Mouse (Mus musculus) left cerebral cortex, adult 2 months (tissue): ENCODE measurements at regions not wholly inside any gene's neighbourhood (a gene's known extent, or its start where the extent isn't known, plus 50 kb on each side); places are given as distances from the start of the nearest gene placed in this dataset.

Experiments
- DNase-seq, 2 experiments: peaks; one replicate each; pipeline ENCODE4 v3.0.0; 2021 to 2022; ENCODE audit warnings: low spot score in 2 of 2, mixed read lengths in 1 of 2; ENCODE audit errors: extremely low spot score in 1 of 2
- H3K27ac ChIP-seq: fragments of 200-600 bp; 2 replicates; pipeline ENCODE4 v1.8.1; 2022
- H3K4me3 ChIP-seq: fragments of 200-600 bp; 2 replicates; pipeline ENCODE4 v1.8.1; 2022
- CTCF ChIP-seq: fragments of 200-600 bp; IDR thresholded peaks from 2 replicates; pipeline ENCODE4 v1.8.1; 2022; ENCODE audit warnings: antibody characterized with exemption, mild to moderate bottlenecking, moderate library complexity
- intact Hi-C: fragments of 180-260 bp; cut with DNase I; formaldehyde crosslinking; loops from one replicate; pipeline ENCODE4 v1.15.1; 2025

- H3K4me3 ChIP-seq, result no peak overlapping the region
- H3K27ac ChIP-seq, result no peak overlapping the region
- intact Hi-C loops, result no loop called here
- no peak for TF ChIP-seq CTCF
- no peak for DNase-seq
Observed at GRCm38 (mm10) chr10:124332491-124332890, 1056.8 kb downstream of the Slc16a7 start.

GRCm38 (mm10) chr10:124338923-124339322, 1050.3 kb downstream of the Slc16a7 start:
- no peak for TF ChIP-seq CTCF
- intact Hi-C loops, result no loop called here
- no peak for DNase-seq
- Histone ChIP-seq H3K4me3 (no peak overlapping the region), H3K27ac (no peak overlapping the region)

- no peak for TF ChIP-seq CTCF
- no peak for DNase-seq
- intact Hi-C loops, result no loop called here
- no peak overlapping the region for H3K4me3 ChIP-seq
- H3K27ac ChIP-seq, result no peak overlapping the region
Observed at GRCm38 (mm10) chr10:124349300-124349699, 1040.0 kb downstream of the Slc16a7 start.

GRCm38 (mm10) chr10:124362795-124363194, 1026.5 kb downstream of the Slc16a7 start:
- DNase-seq, result no peak
- TF ChIP-seq CTCF, result no peak
- no peak overlapping the region for H3K27ac ChIP-seq
- intact Hi-C loops, result no loop called here
- no peak overlapping the region for H3K4me3 ChIP-seq

- DNase-seq, result no peak
- TF ChIP-seq CTCF, result no peak
- Histone ChIP-seq H3K27ac (peak overlapping the region; percentile 36; the same call in 1 of the 2 replicates), H3K4me3 (no peak overlapping the region)
- intact Hi-C loops, result no loop called here
Observed at GRCm38 (mm10) chr10:124370994-124371393, 1018.3 kb downstream of the Slc16a7 start.

GRCm38 (mm10) chr10:124402647-124403046, 986.6 kb downstream of the Slc16a7 start:
- no peak for TF ChIP-seq CTCF
- H3K27ac ChIP-seq, result no peak overlapping the region
- H3K4me3 ChIP-seq, result no peak overlapping the region
- DNase-seq, result no peak
- intact Hi-C loops, result no loop called here

GRCm38 (mm10) chr10:124409633-124410032, 979.6 kb downstream of the Slc16a7 start:
- Histone ChIP-seq H3K4me3 (no peak overlapping the region), H3K27ac (no peak overlapping the region)
- intact Hi-C loops, result no loop called here
- no peak for DNase-seq
- no peak for TF ChIP-seq CTCF

- intact Hi-C loops, result no loop called here
- no peak overlapping the region for H3K4me3 ChIP-seq
- no peak for DNase-seq
- no peak overlapping the region for H3K27ac ChIP-seq
- no peak for TF ChIP-seq CTCF
Observed at GRCm38 (mm10) chr10:124416531-124416930, 972.7 kb downstream of the Slc16a7 start.

GRCm38 (mm10) chr10:124423418-124423817, 965.8 kb downstream of the Slc16a7 start:
- no peak for DNase-seq
- intact Hi-C loops, result no loop called here
- H3K27ac ChIP-seq, result no peak overlapping the region
- TF ChIP-seq CTCF, result no peak
- H3K4me3 ChIP-seq, result no peak overlapping the region
